Comparison of ENCODE assay signal across 8 mouse cellular contexts in the genomic region with DNA sequence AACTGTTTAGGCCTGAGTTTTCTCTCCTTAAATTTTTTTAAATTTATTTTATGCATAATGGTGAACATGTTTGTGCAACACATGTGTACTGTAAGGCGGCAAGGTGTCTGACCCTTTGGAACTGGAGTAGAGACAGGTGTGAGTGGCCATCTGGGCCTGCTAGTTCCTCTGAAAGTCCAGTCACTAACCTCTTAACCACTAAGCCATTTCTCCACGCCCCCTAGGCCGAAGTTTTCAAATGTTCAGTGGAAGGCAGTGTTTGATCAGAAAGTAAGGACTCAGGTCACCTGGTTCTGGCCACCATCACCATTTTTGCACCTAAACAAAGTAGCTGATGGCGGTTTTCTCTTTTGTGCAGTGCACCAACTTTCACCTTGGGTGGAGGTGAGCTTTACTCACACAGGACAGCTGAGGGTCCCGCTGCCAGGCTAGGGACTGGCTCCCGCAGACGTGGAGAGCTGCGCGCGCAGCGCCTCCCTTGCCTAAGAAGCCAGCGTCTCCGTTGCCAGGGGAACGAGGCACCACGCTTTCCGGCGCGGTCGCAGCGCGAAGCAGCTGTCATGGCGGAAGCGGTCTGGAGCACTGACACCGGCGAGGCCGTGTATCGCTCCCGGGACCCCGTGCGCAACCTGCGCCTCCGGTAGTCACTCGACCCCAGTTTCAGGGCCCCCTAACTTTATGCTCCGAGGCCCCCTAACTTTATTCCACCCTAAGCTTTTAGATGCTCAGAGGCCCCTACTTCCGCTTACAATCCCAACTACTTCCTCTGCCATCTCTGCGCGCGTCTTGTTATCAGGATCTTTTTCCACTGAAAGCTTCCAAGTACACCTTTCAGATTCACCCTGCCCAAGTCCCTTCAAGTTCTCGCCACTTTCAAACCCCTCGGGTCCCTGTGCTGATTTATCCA. TPM values are rescaled to one million over a fixed set of nuclear protein-coding genes. Genes with fewer than 3 reads are reported as not detected.
DNase-seq lines count a peak whose midpoint lies in the region; ATAC-seq lines count a peak whose summit lies in the region.

Mks1 (plus strand) TSS at position 526 of the 907 bp plus-strand sequence.

- peaks cover 12% of the 10 kb centered on the region for H3K4me1 ChIP-seq in hindbrain, embryonic 12.5 days

- no peaks in the 10 kb centered on the region for H3K9me3 ChIP-seq in hindbrain, embryonic 12.5 days (replicated peaks)

- peak; percentile 91 for DNase-seq in Muller cell, postnatal 12 days (ENCODE audit: inconsistent ontology term)
- peak; percentile 86 for DNase-seq in cerebellum, adult 9-11 months
- peak; percentile 79 to 89 for DNase-seq in frontal cortex, postnatal 10 days (ENCODE audit: low spot score in 2 of 2)
- DNase-seq in layer of hippocampus, postnatal 14 days (ENCODE audit: low spot score in 2 of 2) = peak; percentile 89 to 91
- DNase-seq in lung, postnatal 14 days = peak; percentile 91
- DNase-seq in retina, adult 2 months (ENCODE audit: low read depth, low spot score) = peak; percentile 84
- DNase-seq in thymus, postnatal 36 days = peak; percentile 90 to 92

- H3K4me3 ChIP-seq in hindbrain, embryonic 12.5 days = peak within 1 kb of the TSS; percentile 61

- peak within 1 kb of the TSS; percentile 30; the same call in 1 of the 2 replicates for H3K27ac ChIP-seq in hindbrain, embryonic 12.5 days

- H3K36me3 ChIP-seq in hindbrain, embryonic 12.5 days = peaks cover 18% of the 10 kb centered on the region

- peak; percentile 95 for ATAC-seq in hindbrain, embryonic 12.5 days (ENCODE audit: low FRiP score)

- H3K4me2 ChIP-seq in hindbrain, embryonic 12.5 days (replicated peaks) = peak within 1 kb of the TSS; percentile 70

- no peaks in the 10 kb centered on the region for H3K27me3 ChIP-seq in hindbrain, embryonic 12.5 days

- H3K9ac ChIP-seq in hindbrain, embryonic 12.5 days = peak within 1 kb of the TSS; percentile 61

- WGBS in hindbrain, embryonic 12.5 days = 7% methylated on average over 40 of the region's 40 CpGs

RNA-seq across cellular contexts. Expression of gene Mks1, which starts in this region (rescaled TPM):
- polyA plus RNA-seq in hindbrain, embryonic 12.5 days (2016; fragmentation: Nextera tagmentation; extraction: Ambion mirVana) = 15.9 and 19.5 TPM in 2 replicates
- 1 to 10 TPM; 6.8 to 6.9 TPM for total RNA-seq in layer of hippocampus, postnatal 14 days (2021)

Comparison
In these comparisons a context has a peak if more than half of its experiments do, and no peak if none do; other contexts are left out.
1. Peak in every context shown above with its lines: DNase-seq, ATAC-seq, H3K4me3 ChIP-seq and H3K27ac ChIP-seq.